Mouse (Mus musculus) liver, embryonic 13.5 days (tissue): ENCODE data around the gene Echdc1. TPM values are rescaled to one million over a fixed set of nuclear protein-coding genes. Genes with fewer than 3 reads are reported as not detected.

Experiments used
- polyA plus RNA-seq: library from polyadenylated mRNA; unstranded; fragments of >200 nt; fragmentation: Nextera tagmentation; extraction: Ambion mirVana; gene quantifications from 2 replicates; pipeline ENCODE4 v1.2.1, GENCODE M21; 2015

The Echdc1 gene
- polyA plus RNA-seq, 1 experiment from 2014 or later, result 22.9 TPM

Other genes with a start within 250 kb of the Echdc1 start
- 0.06 and 0.13 TPM in 2 replicates for gene Soga3, start 169.3 kb upstream of the Echdc1 start, polyA plus RNA-seq
- gene Gm49353, start 114.2 kb upstream of the Echdc1 start, polyA plus RNA-seq, result not detected in 2 replicates
- gene 9330159F19Rik, start 101.6 kb upstream of the Echdc1 start, polyA plus RNA-seq, result 0.03 TPM in 2 replicates
- gene Rnf146, start 49.3 kb downstream of the Echdc1 start, polyA plus RNA-seq, result 15.3 and 20.6 TPM in 2 replicates
- gene Rspo3, start 222.7 kb downstream of the Echdc1 start, polyA plus RNA-seq, result 4.0 and 4.4 TPM in 2 replicates